ENCODE assay signal across 8 mouse cellular contexts in the genomic region with DNA sequence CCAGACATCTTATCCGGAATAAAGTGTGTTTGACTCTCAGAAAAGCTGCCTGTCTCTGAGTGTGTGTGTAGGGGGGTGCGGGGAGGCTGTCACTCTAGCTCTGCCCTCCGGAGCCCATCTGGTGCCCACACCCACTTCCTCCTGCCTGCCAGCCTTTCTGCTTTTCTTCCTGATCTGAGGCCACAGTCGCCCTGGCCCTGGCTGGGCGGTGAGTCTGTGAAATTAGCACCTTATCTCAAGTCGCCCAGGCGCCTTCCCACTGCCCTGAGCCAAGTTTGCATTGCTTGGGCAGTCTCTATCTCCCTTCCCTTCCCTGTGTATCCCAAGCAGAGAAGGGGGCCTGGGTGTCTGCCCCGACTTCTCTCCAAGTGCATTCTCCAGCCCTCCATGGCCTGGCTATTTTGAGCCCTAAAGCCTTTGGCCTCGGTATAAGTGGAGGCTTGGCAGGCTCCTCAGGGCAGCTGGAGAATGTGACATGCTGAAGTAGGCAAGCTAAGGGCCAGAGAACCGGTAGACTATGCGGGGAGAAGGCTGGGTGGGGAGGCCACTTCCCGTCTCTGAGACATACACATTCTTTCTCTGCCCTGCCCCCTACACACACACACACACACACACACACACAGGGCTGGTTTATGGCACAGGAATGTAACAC. TPM values are rescaled to one million over a fixed set of nuclear protein-coding genes. Genes with fewer than 3 reads are reported as not detected.
DNase-seq lines count a peak whose midpoint lies in the region; ATAC-seq and TF ChIP-seq lines count a peak whose summit lies in the region.

No protein-coding gene starts in this region.

- no peaks in the 10 kb centered on the region for H3K9me3 ChIP-seq in hindbrain, postnatal 0 days (ENCODE audit: low read length)
- H3K9me3 ChIP-seq in liver, embryonic 15.5 days (replicated peaks) = no peaks in the 10 kb centered on the region
- H3K9me3 ChIP-seq in neural tube, embryonic 13.5 days = no peaks in the 10 kb centered on the region

- no peaks in the 10 kb centered on the region for H3K4me1 ChIP-seq in hindbrain, postnatal 0 days (ENCODE audit: insufficient read depth, low read length)
- peaks cover 68% of the 10 kb centered on the region for H3K4me1 ChIP-seq in liver, embryonic 15.5 days (replicated peaks)
- H3K4me1 ChIP-seq in neural tube, embryonic 13.5 days (replicated peaks) = peaks cover 29% of the 10 kb centered on the region

- H3K27ac ChIP-seq in hindbrain, postnatal 0 days = peak overlapping the region; percentile 70
- H3K27ac ChIP-seq in liver, embryonic 15.5 days (replicated peaks) = peak overlapping the region; percentile 100
- peak overlapping the region; percentile 74 for H3K27ac ChIP-seq in neural tube, embryonic 13.5 days (replicated peaks)

- no peak overlapping the region for H3K9ac ChIP-seq in hindbrain, postnatal 0 days (replicated peaks; ENCODE audit: low read length)
- peak overlapping the region; percentile 59 for H3K9ac ChIP-seq in liver, embryonic 15.5 days
- H3K9ac ChIP-seq in neural tube, embryonic 13.5 days = no peak overlapping the region

- H3K4me3 ChIP-seq in hindbrain, postnatal 0 days (ENCODE audit: low read length) = no peak overlapping the region
- peak overlapping the region; percentile 32 for H3K4me3 ChIP-seq in liver, embryonic 15.5 days (replicated peaks)
- H3K4me3 ChIP-seq in neural tube, embryonic 13.5 days = no peak overlapping the region

- peak; percentile 48 for DNase-seq in urinary bladder, postnatal 25 days (ENCODE audit: low spot score)
- DNase-seq in urinary bladder, adult 2 months (ENCODE audit: low spot score) = no peak
- peak; percentile 76 for DNase-seq in cerebellum, adult 9-10 months
- peak; percentile 59 for DNase-seq in gastrocnemius, postnatal 10 days
- DNase-seq in hindbrain, postnatal 0 days (ENCODE audit: low spot score) = peak; percentile 20
- peak; percentile 84 for DNase-seq in thymus, postnatal 4 days

- WGBS in hindbrain, postnatal 0 days = 49% methylated on average over 12 of the region's 12 CpGs
- WGBS in liver, embryonic 15.5 days (ENCODE audit: insufficient replicate concordance) = 1% methylated on average over 12 of the region's 12 CpGs
- 55% methylated on average over 12 of the region's 12 CpGs for WGBS in neural tube, embryonic 13.5 days

- H3K36me3 ChIP-seq in hindbrain, postnatal 0 days (ENCODE audit: insufficient read depth, low read length) = peaks cover 19% of the 10 kb centered on the region
- peaks cover 53% of the 10 kb centered on the region for H3K36me3 ChIP-seq in liver, embryonic 15.5 days (replicated peaks)
- H3K36me3 ChIP-seq in neural tube, embryonic 13.5 days = peaks cover 56% of the 10 kb centered on the region

- no peak overlapping the region for H3K4me2 ChIP-seq in hindbrain, postnatal 0 days (ENCODE audit: low read depth, low read length)
- peak overlapping the region; percentile 69 for H3K4me2 ChIP-seq in liver, embryonic 15.5 days
- no peak overlapping the region for H3K4me2 ChIP-seq in neural tube, embryonic 13.5 days

- no peak for ATAC-seq in hindbrain, postnatal 0 days
- peak; percentile 98 for ATAC-seq in liver, embryonic 15.5 days (ENCODE audit: insufficient read depth)
- ATAC-seq in neural tube, embryonic 13.5 days (ENCODE audit: low read depth) = no peak

- TF ChIP-seq CTCF in hindbrain, postnatal 0 days (IDR thresholded peaks at IDR 0.05; ENCODE audit: low read depth) = no peak

- H3K27me3 ChIP-seq in hindbrain, postnatal 0 days (ENCODE audit: insufficient read depth, low read length) = no peaks in the 10 kb centered on the region
- H3K27me3 ChIP-seq in liver, embryonic 15.5 days = peaks cover 11% of the 10 kb centered on the region
- no peaks in the 10 kb centered on the region for H3K27me3 ChIP-seq in neural tube, embryonic 13.5 days

RNA-seq across cellular contexts. Expression of a gene that starts 6.0 kb away (rescaled TPM):
- polyA plus RNA-seq in urinary bladder, adult 2 months (2012; rRNA removed) = 27.2 and 29.0 TPM in 2 replicates
- 10 to 100 TPM in 1 of 2 experiments, 1 to 10 TPM in 1; 9.2 to 11.6 TPM for total RNA-seq in gastrocnemius, postnatal 10 days (2021)
- total RNA-seq in hindbrain, postnatal 0 days (2014; rRNA removed) = 23.1 and 23.8 TPM in 2 replicates
- 15.3 and 17.0 TPM in 2 replicates for polyA plus RNA-seq in hindbrain, postnatal 0 days (2015; fragmentation: Nextera tagmentation; extraction: Ambion mirVana)
- polyA plus RNA-seq in liver, embryonic 15.5 days (2015; fragmentation: Nextera tagmentation; extraction: Ambion mirVana) = 7.1 and 7.5 TPM in 2 replicates
- 9.0 and 9.4 TPM in 2 replicates for polyA plus RNA-seq in neural tube, embryonic 13.5 days (2015; fragmentation: Nextera tagmentation; extraction: Ambion mirVana)

RNA-seq across cellular contexts. Expression of a gene that starts 14.4 kb away (rescaled TPM):
- 0.56 and 0.57 TPM in 2 replicates for polyA plus RNA-seq in urinary bladder, adult 2 months (2012; rRNA removed)
- total RNA-seq in gastrocnemius, postnatal 10 days (2021) = under 1 TPM; 0.23 to 0.25 TPM
- 0.16 and 0.22 TPM in 2 replicates for total RNA-seq in hindbrain, postnatal 0 days (2014; rRNA removed)
- polyA plus RNA-seq in hindbrain, postnatal 0 days (2015; fragmentation: Nextera tagmentation; extraction: Ambion mirVana) = not detected in 2 replicates
- 0.29 and 0.39 TPM in 2 replicates for polyA plus RNA-seq in liver, embryonic 15.5 days (2015; fragmentation: Nextera tagmentation; extraction: Ambion mirVana)
- 0.37 and 0.47 TPM in 2 replicates for polyA plus RNA-seq in neural tube, embryonic 13.5 days (2015; fragmentation: Nextera tagmentation; extraction: Ambion mirVana)

RNA-seq across cellular contexts. Expression of a gene that starts 18.6 kb away (rescaled TPM):
- polyA plus RNA-seq in urinary bladder, adult 2 months (2012; rRNA removed) = 25.8 and 38.8 TPM in 2 replicates
- total RNA-seq in gastrocnemius, postnatal 10 days (2021) = 10 to 100 TPM; 10.7 to 11.7 TPM
- total RNA-seq in hindbrain, postnatal 0 days (2014; rRNA removed) = 45.7 and 53.2 TPM in 2 replicates
- polyA plus RNA-seq in hindbrain, postnatal 0 days (2015; fragmentation: Nextera tagmentation; extraction: Ambion mirVana) = 34.5 and 35.1 TPM in 2 replicates
- polyA plus RNA-seq in liver, embryonic 15.5 days (2015; fragmentation: Nextera tagmentation; extraction: Ambion mirVana) = 18.9 and 22.9 TPM in 2 replicates
- polyA plus RNA-seq in neural tube, embryonic 13.5 days (2015; fragmentation: Nextera tagmentation; extraction: Ambion mirVana) = 39.9 and 45.5 TPM in 2 replicates

RNA-seq across cellular contexts. Expression of a gene that starts 23.3 kb away (rescaled TPM):
- polyA plus RNA-seq in urinary bladder, adult 2 months (2012; rRNA removed) = 34.1 and 38.0 TPM in 2 replicates
- 10 to 100 TPM; 10.7 to 12.2 TPM for total RNA-seq in gastrocnemius, postnatal 10 days (2021)
- 42.2 and 75.2 TPM in 2 replicates for total RNA-seq in hindbrain, postnatal 0 days (2014; rRNA removed)
- 58.3 and 61.0 TPM in 2 replicates for polyA plus RNA-seq in hindbrain, postnatal 0 days (2015; fragmentation: Nextera tagmentation; extraction: Ambion mirVana)
- polyA plus RNA-seq in liver, embryonic 15.5 days (2015; fragmentation: Nextera tagmentation; extraction: Ambion mirVana) = 24.2 and 26.7 TPM in 2 replicates
- 87.3 and 96.9 TPM in 2 replicates for polyA plus RNA-seq in neural tube, embryonic 13.5 days (2015; fragmentation: Nextera tagmentation; extraction: Ambion mirVana)

RNA-seq across cellular contexts. Expression of a gene that starts 31.4 kb away (rescaled TPM):
- 7.1 and 7.9 TPM in 2 replicates for polyA plus RNA-seq in urinary bladder, adult 2 months (2012; rRNA removed)
- total RNA-seq in gastrocnemius, postnatal 10 days (2021) = 1 to 10 TPM; 2.8 to 4.0 TPM
- 2.9 and 5.5 TPM in 2 replicates for total RNA-seq in hindbrain, postnatal 0 days (2014; rRNA removed)
- polyA plus RNA-seq in hindbrain, postnatal 0 days (2015; fragmentation: Nextera tagmentation; extraction: Ambion mirVana) = 16.3 and 17.5 TPM in 2 replicates
- 15.2 and 15.4 TPM in 2 replicates for polyA plus RNA-seq in liver, embryonic 15.5 days (2015; fragmentation: Nextera tagmentation; extraction: Ambion mirVana)
- polyA plus RNA-seq in neural tube, embryonic 13.5 days (2015; fragmentation: Nextera tagmentation; extraction: Ambion mirVana) = 20.5 and 23.7 TPM in 2 replicates
